Mouse (Mus musculus): ENCODE data around the gene Prl7a1.

DNA sequence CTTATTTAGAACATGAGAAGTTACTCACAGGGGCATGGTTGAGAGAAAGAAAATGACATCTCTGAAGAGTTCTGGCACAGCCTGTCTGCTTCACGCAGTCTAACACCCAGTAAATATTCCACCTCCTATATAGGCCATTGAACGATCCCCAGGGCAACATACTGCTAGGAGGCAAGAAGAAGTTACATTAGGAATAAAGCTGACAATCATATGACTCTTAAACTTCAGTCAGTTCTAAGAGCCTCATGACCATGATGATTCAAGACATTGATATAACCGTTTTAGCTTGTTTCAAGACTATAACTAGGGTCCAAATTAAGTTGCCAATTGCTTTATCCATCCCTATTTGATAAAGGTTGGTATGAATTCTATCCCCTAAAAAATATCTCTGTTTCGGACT, 25.6 kb upstream of the Prl7a1 start, which contains the start of gene Prl7a2:
- TF ChIP-seq GATA1 (IDR thresholded peaks at IDR 0.05; ENCODE audit: low read length): no peak
- TF ChIP-seq TAL1 (IDR thresholded peaks at IDR 0.05; ENCODE audit: low read length): no peak

All from erythroblast, embryonic 14.5 days (primary cell).